Mouse (Mus musculus) forebrain, embryonic 10.5 days (tissue): ENCODE results near the gene Ano1. TPM values are rescaled to one million over a fixed set of nuclear protein-coding genes. Genes with fewer than 3 reads are reported as not detected.

Source experiments
- DNase-seq: peaks from one replicate; pipeline ENCODE4 v3.0.0-alpha.2; 2017; ENCODE audit warnings: low spot score; ENCODE audit errors: extremely low spot score
- H3K27ac ChIP-seq: fragments of 300-500 bp; sonication (generic); 2 replicates; pipeline ENCODE4 v1.5.1; 2016; ENCODE audit warnings: mild to moderate bottlenecking
- H3K27me3 ChIP-seq: fragments of 300-500 bp; sonication (generic); 2 replicates; pipeline ENCODE4 v1.6.1; 2016; ENCODE audit warnings: mild to moderate bottlenecking; ENCODE audit not compliant: poor library complexity, severe bottlenecking
- H3K36me3 ChIP-seq: fragments of 300-500 bp; sonication (generic); replicated peaks from 2 replicates; pipeline ENCODE4 v1.6.1; 2016; ENCODE audit warnings: mild to moderate bottlenecking, moderate library complexity
- H3K4me1 ChIP-seq: fragments of 300-500 bp; sonication (generic); 2 replicates; pipeline ENCODE4 v1.6.1; 2016
- H3K4me3 ChIP-seq: fragments of 300-500 bp; sonication (generic); 2 replicates; pipeline ENCODE4 v1.5.1; 2016; ENCODE audit warnings: mild to moderate bottlenecking, moderate library complexity
- H3K9me3 ChIP-seq: fragments of 300-500 bp; sonication (generic); 2 replicates; pipeline ENCODE4 v1.6.1; 2016; ENCODE audit warnings: mild to moderate bottlenecking, moderate library complexity
- WGBS: fragments of 180-500 bp; shearing (Covaris S2); methylation state at CpG from one replicate; pipeline ENCODE4 v1.1.7; 2016; 5-methylcytosine and 5-hydroxymethylcytosine counted together
- polyA plus RNA-seq: library from polyadenylated mRNA; unstranded; fragments of >200 nt; fragmentation: Nextera tagmentation; extraction: Ambion mirVana; gene quantifications from 2 replicates; pipeline ENCODE4 v1.2.1, GENCODE M21; 2016

Gene Ano1
- polyA plus RNA-seq, 1 experiment from 2014 or later = 22.3 TPM

DNA sequence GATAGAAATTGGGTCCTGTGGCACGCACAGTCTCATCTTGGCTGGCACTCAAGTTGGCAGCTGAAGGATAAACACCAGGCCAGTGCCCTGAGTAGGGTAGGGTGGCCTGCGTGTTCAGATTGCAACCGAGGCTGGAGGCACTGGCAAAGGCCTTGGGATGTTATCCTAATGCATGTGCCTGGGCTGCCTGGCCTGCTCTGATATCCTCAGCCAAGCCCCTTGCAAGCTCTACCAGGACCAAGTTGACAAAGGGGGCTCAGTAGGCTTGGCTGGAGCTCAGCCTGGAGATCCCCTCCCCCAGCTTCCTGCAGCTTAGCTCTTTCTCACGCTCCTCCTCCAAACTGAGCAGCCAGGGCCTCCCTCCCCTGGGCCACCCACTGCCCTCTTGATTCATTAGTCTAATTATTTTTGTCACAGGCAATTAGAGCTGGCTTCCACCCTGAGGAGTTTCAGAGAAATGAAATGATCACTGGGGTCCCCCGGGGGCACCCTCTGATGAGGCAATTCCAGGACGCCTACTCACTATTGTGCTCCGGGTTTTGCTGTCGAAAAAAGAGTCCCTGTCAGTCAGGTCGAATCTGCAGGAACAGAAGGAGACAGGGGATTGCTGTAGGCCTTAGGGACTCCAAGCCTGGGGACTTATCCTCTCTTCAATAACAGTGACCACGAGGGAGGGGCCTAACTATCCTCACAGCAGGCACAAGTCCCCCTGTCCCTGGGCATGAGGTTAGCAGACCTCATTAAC lies 97.9 kb downstream of the Ano1 start:
- H3K9me3 ChIP-seq = peaks cover 13% of the 10 kb centered on the region; the same call in 1 of the 2 replicates
- H3K36me3 ChIP-seq = peaks cover 65% of the 10 kb centered on the region
- H3K4me1 ChIP-seq = peaks cover 40% of the 10 kb centered on the region
- H3K27ac ChIP-seq = peak overlapping the region; percentile 87
- WGBS = 6% methylated on average over 10 of the region's 10 CpGs
- H3K4me3 ChIP-seq = 0 out of 2 replicates have a peak overlapping the region, but pooled peaks have one; percentile 1
- DNase-seq = peak; percentile 85
- peaks cover 96% of the 10 kb centered on the region for H3K27me3 ChIP-seq

DNA sequence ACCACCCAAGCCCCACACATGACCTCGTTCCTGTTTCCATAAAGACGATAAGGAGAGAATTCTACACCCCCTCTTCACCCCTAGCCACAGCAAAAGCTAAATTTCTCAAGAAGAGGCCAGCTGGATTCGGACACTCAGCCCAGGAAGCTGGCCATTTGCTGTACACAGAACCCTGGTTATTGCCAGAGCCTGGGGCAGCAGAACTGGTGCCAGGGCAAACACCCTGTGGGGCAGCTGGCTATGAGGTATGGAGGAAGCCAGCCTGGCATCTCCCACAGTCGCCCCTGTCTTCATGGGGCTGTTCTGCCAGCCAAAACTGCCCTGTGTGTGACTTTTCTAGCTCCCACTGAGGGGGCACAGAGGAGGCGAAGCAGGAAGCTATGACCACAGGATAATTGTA lies 104.2 kb downstream of the Ano1 start:
- DNase-seq = no peak
- peaks cover 12% of the 10 kb centered on the region; the same call in 1 of the 2 replicates for H3K9me3 ChIP-seq
- peak overlapping the region; percentile 41; the same call in 1 of the 2 replicates for H3K27ac ChIP-seq
- WGBS = 87% methylated on average over 5 of the region's 5 CpGs
- H3K4me3 ChIP-seq = no peak overlapping the region
- peaks cover 84% of the 10 kb centered on the region for H3K36me3 ChIP-seq
- H3K4me1 ChIP-seq = peaks cover 12% of the 10 kb centered on the region; the same call in 1 of the 2 replicates
- H3K27me3 ChIP-seq = peaks cover 100% of the 10 kb centered on the region

DNA sequence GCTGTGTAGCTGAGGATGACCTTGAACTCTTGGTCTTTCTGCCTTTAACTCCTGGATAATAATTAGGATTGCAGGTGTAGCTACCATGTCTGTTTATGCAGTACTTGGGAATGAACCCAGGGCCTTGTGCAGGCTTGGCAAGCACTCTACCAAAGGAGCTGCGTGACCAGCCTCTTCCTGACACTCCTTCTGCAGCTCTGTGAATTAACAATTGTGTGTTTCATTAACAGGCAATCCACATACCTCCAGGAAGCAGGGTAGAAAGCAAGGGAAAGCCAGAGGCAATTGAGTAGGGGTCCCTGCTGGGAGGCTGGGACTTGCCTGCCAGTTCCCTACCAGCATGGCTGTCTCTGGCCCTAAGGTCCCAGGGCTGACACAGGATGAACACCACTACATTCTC lies 111.0 kb downstream of the Ano1 start:
- H3K4me1 ChIP-seq = peaks cover 10% of the 10 kb centered on the region
- peak overlapping the region; percentile 68 for H3K27ac ChIP-seq
- peaks cover 28% of the 10 kb centered on the region for H3K36me3 ChIP-seq
- peaks cover 5% of the 10 kb centered on the region; the same call in 1 of the 2 replicates for H3K9me3 ChIP-seq
- DNase-seq = no peak
- peaks cover 94% of the 10 kb centered on the region for H3K27me3 ChIP-seq
- 78% methylated on average over 1 of the region's 1 CpGs for WGBS
- H3K4me3 ChIP-seq = no peak overlapping the region

DNA sequence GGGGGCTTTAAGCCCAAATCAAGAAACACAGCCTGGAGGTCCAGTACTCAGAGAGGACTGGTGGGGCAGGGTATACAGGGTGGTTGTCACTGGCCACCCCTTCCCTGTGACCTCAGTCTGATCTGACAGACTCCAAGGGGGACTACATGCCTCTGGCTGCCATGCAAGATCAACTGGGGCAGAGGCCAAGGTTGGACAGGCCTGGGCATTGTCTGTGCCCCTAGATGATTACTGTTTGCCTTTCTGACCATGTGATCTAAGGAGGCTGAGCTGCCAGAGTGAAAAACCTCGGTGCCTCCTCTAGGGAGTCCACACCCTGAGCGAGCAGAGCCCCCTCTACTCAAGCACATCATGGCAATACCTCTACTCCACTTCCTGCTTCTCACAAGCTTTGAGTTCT lies 115.8 kb downstream of the Ano1 start:
- peaks cover 45% of the 10 kb centered on the region for H3K36me3 ChIP-seq
- H3K4me1 ChIP-seq = peaks cover 22% of the 10 kb centered on the region
- no peak for DNase-seq
- H3K27ac ChIP-seq = peak overlapping the region; percentile 70
- H3K4me3 ChIP-seq = no peak overlapping the region
- H3K27me3 ChIP-seq = peaks cover 96% of the 10 kb centered on the region
- WGBS = 79% methylated on average over 2 of the region's 2 CpGs
- H3K9me3 ChIP-seq = no peaks in the 10 kb centered on the region

DNA sequence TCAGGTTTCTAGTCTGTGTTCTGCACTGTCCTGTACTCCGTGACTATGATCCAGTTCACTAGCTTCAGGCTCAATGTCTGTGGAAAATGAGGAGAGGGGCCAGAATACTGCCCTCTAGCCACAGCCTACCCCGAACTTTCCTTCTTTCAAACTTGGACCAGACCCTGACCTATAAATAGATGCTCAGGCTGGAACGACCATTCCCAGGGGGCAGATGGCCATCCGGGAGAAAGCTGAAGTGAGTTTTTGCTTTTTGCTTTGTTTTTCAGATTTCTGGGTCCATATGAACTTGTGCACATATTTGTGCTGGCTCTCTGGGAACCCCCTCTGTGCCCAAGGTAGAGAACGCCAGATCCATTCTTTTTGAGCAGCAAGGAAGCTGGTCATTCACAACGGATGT lies 116.9 kb downstream of the Ano1 start:
- H3K4me1 ChIP-seq = peaks cover 30% of the 10 kb centered on the region
- H3K9me3 ChIP-seq = no peaks in the 10 kb centered on the region
- H3K36me3 ChIP-seq = peaks cover 51% of the 10 kb centered on the region
- DNase-seq = no peak
- peaks cover 99% of the 10 kb centered on the region for H3K27me3 ChIP-seq
- H3K4me3 ChIP-seq = no peak overlapping the region
- 80% methylated on average over 6 of the region's 6 CpGs for whole genome bisulfite sequencing
- peak overlapping the region; percentile 70 for H3K27ac ChIP-seq

DNA sequence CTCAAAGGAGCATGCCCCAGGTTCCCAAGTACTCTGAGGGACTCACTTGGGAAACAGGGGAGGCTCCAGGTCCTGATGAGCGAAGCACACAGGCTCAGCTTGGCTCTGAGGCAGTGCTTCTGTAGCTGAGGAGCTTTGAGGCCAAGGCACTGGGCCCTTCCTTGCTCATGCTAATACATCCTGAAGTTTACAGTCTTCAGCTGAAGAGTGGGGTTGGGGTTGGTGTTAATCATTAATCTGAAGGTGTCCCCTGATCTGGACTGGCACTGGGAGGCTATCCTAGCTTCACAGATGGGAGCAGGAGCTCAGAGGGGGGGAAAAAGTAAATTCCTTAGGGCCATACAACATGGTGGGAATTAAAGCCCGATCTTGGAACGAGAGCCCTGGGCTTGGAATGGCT lies 117.3 kb downstream of the Ano1 start:
- Histone ChIP-seq H3K27me3 (peaks cover 99% of the 10 kb centered on the region), H3K36me3 (peaks cover 51% of the 10 kb centered on the region), H3K4me1 (peaks cover 35% of the 10 kb centered on the region), H3K27ac (peak overlapping the region; percentile 70), H3K9me3 (no peaks in the 10 kb centered on the region), H3K4me3 (no peak overlapping the region)
- DNase-seq = no peak
- 84% methylated on average over 3 of the region's 3 CpGs for WGBS

DNA sequence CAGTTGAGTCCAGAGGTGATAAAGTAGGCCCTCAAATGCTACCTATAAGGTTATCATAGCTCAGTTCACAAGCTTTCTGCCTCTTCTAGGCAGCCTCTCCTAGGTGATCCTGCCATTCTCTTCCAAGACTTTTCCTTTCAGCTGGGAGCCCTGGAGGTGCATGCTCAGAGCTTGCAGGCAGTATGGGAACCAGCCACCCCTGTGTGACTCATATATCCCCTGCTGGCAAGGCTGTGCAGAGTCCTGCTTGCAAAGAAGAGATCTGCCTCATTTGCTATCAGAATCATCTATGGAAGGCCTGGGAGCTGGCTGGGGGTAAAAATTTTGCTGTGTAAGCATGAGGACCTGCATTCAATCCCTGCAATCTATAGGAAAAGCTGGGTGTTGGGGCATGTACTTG lies 119.5 kb downstream of the Ano1 start:
- Histone ChIP-seq H3K4me3 (no peak overlapping the region), H3K4me1 (peaks cover 56% of the 10 kb centered on the region), H3K27ac (peak overlapping the region; percentile 83), H3K36me3 (peaks cover 46% of the 10 kb centered on the region), H3K9me3 (no peaks in the 10 kb centered on the region), H3K27me3 (peaks cover 79% of the 10 kb centered on the region)
- DNase-seq = no peak

DNA sequence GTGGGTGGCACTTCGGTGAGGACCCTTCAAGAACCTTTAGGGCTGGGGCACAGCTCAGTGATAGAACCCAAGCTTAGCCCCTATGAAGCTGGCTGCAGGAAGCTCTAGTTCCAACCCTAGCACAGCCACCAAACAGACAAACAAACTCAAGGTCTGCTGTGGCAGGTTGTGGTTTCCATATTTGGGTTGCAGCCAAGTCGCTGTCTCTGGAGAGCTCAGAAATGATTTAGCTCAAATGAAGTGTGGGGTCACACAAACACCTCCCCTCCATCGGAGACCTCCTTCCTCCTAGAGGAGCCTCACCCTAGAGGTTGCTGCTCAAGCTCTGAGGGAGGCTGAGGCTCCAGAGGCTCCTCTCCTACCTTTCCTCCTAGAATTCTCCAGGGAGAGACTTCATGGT lies 121.2 kb downstream of the Ano1 start:
- no peak overlapping the region for H3K4me3 ChIP-seq
- H3K9me3 ChIP-seq = no peaks in the 10 kb centered on the region
- H3K36me3 ChIP-seq = peaks cover 48% of the 10 kb centered on the region
- H3K27me3 ChIP-seq = peaks cover 75% of the 10 kb centered on the region
- DNase-seq = no peak
- peak overlapping the region; percentile 83 for H3K27ac ChIP-seq
- WGBS = 97% methylated on average over 3 of the region's 3 CpGs
- peaks cover 65% of the 10 kb centered on the region for H3K4me1 ChIP-seq

DNA sequence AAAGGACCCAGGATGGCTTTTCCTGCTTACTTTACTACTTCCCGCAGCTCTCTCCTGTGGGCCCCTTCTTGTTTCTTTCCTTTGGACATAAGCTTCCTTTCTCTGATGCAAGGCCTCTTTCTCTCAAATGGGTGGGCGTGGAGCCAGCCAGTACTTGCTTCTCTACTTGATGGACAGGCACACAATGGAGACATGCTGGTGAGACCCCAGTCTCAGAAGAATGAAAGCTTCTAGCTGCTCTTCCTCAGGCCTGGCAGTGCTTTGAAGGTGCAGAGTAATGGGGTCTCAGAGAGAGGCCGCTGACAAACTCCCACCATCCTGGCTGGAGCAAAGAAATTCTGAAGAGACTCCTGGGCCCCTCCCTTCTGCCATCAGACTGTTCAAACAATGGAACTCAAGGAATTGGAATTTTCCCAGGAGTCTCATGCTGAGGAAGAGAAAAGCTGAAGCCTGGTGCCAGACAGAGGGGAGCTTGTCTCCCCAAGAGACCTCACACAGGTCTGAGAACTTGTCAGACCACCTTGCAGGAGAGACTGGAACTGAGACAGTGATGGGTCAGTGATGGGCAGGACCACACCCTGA lies 123.3 kb downstream of the Ano1 start:
- Histone ChIP-seq H3K27me3 (peaks cover 75% of the 10 kb centered on the region), H3K36me3 (peaks cover 40% of the 10 kb centered on the region), H3K4me3 (no peak overlapping the region; the same call in 1 of the 2 replicates), H3K27ac (peak overlapping the region; percentile 83), H3K4me1 (peaks cover 68% of the 10 kb centered on the region), H3K9me3 (no peaks in the 10 kb centered on the region)
- 3% methylated on average over 3 of the region's 3 CpGs for WGBS
- peak; percentile 88 for DNase-seq

DNA sequence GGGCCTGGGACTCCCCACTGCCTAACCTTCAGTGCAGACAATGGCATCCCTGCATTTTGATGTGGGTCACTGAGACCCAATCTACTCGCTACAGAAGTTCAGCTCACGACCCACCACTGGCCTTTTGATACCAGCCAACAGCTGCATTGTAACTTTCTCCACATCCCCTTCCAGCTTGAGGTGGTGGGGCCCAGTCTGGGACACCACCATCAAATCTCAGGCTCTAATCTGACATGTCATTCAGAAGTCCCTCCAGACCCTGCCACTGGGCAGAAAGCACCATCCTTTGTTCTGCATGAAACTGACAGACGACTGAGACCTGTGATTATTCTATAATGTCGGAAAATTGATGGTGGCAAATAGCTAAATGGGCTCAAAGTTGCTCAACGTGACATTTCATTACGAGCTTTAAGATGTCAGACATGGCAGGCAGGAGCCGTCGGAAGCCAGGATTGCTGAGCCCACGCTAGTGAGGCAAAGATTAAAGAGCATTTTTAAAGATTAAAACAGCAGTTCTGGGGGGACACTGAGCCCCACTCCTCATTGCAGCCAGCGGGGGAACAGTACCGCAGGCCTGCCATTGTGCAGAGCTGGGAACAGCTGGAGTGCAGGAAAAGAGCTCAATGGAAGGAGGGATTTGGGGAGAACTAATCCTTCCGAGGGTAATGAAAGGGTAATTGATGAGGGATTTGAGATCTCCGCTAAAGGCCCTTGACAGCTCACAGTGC lies 124.0 kb downstream of the Ano1 start:
- H3K36me3 ChIP-seq = peaks cover 40% of the 10 kb centered on the region
- peaks cover 75% of the 10 kb centered on the region for H3K27me3 ChIP-seq
- H3K9me3 ChIP-seq = peaks cover under 1% of the 10 kb centered on the region; the same call in 1 of the 2 replicates
- H3K27ac ChIP-seq = peak overlapping the region; percentile 83
- DNase-seq = peak; percentile 76
- H3K4me1 ChIP-seq = peaks cover 68% of the 10 kb centered on the region
- WGBS = 9% methylated on average over 13 of the region's 13 CpGs
- peak overlapping the region; percentile 9; the same call in 1 of the 2 replicates for H3K4me3 ChIP-seq

DNA sequence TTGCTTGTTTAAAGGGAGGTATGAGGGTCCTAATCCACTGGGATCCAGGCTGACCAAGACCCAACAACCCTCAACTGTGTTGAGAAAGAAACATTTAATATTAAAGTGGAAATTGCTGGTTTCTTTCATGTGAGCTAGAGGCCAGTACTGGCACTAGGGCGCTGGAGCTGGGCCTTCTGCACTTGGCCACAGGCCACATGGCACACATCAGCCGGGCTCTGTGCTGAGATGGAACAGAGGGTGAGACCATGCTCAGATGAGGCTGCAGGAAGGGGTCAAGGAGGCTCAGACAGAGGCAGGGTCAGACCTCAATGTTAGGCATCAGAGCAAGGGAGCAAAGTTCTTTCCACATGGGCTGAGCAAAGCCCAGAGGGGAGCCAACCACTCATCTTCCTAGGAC lies 125.7 kb downstream of the Ano1 start:
- peaks cover 75% of the 10 kb centered on the region for H3K27me3 ChIP-seq
- H3K4me3 ChIP-seq = no peak overlapping the region
- H3K9me3 ChIP-seq = peaks cover 9% of the 10 kb centered on the region; the same call in 1 of the 2 replicates
- no peak for DNase-seq
- H3K36me3 ChIP-seq = peaks cover 40% of the 10 kb centered on the region
- WGBS = 83% methylated on average over 2 of the region's 2 CpGs
- peak overlapping the region; percentile 83 for H3K27ac ChIP-seq
- peaks cover 75% of the 10 kb centered on the region for H3K4me1 ChIP-seq

DNA sequence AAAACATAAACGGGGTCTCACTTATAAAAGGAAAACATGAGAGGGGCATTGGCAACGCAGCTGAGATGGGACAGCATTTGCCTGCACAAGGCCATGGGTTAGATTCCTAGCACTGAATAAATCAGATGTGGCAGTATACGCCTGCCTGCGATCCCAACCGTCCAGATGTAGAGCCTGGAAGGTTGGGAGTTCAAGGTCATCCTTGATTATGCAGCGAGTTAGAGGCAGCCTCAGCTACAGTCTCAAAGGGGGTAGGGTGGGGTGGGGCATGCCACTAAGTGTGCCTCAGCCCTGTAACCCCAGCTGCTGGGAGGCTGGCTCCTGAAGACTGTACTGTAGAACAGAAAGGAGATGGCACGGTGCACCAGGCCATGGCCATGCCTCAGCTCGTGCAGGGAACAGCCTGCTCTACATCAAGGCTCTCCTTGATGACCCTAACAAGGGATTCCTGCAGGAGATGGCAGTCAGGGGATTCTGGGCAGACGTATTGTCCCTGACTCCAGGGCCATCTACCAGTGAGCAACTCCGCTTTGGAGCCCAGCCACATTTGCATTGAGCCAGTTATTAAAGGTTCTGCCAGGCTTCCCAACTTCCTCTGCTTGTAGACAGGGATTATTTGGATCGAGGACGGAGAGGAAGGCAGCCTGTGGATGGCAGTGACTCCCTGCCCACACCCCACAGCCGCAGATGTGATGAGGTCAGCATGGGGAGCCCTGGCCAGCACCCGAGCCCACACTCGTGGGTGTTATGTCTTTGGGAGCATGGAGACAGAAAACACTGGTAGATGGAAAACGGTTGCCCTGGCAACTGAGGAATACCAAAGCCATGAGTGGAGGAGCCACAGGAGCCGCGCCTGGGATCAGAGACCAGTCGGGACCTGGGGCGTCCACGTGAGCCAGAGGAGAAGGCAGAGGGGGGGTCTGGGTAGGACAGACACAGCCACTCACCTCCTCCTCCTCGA lies 130.8 kb downstream of the Ano1 start:
- peaks cover 9% of the 10 kb centered on the region; the same call in 1 of the 2 replicates for H3K9me3 ChIP-seq
- no peak overlapping the region for H3K4me3 ChIP-seq
- peaks cover 78% of the 10 kb centered on the region for H3K27me3 ChIP-seq
- WGBS = 83% methylated on average over 22 of the region's 22 CpGs
- peak overlapping the region; percentile 72 for H3K27ac ChIP-seq
- no peak for DNase-seq
- peaks cover 62% of the 10 kb centered on the region for H3K36me3 ChIP-seq
- H3K4me1 ChIP-seq = peaks cover 36% of the 10 kb centered on the region
